Comparison of ENCODE assay signal across 8 mouse cellular contexts in the genomic region with DNA sequence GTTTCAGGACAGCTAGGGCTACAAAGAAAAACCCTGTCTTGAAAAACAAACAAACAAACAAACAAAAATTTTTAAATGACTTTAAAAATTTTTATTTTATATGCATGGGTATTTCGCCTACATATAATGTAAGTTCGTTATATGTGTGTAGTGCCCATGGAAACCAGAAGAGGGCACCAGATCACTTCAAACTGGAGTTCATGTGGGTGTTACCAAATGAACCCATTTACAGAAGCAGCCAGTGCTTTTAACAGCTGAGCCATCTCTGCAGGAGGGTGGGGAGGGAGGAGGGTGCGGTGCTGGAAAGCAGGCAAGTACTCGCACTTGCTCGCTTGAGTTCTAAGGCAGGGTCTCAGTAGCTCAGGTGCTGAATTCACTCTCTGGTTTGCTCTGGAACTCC. TPM values are rescaled to one million over a fixed set of nuclear protein-coding genes. Genes with fewer than 3 reads are reported as not detected.
DNase-seq lines count a peak whose midpoint lies in the region; ATAC-seq and TF ChIP-seq lines count a peak whose summit lies in the region.
"Had no signal": no experiment of that assay in that cellular context is flagged by ENCODE, and none has a peak within 500 bp of the region (broad histone marks: within the 10 kb centered on the region; RNA-seq: fewer than 3 reads in every experiment).

No protein-coding gene starts in this region.

- no peak overlapping the region for H3K9ac ChIP-seq in kidney, embryonic 14.5 days (ENCODE audit: low read depth, low read length)
- H3K9ac ChIP-seq: liver, embryonic 15.5 days had no signal

- H3K4me3 ChIP-seq in kidney, embryonic 14.5 days (ENCODE audit: low read length), result no peak overlapping the region
- no peak overlapping the region for H3K4me3 ChIP-seq in G1E (ENCODE audit: low read depth, low read length)
- H3K4me3 ChIP-seq: liver, embryonic 15.5 days had no signal

- H3K4me1 ChIP-seq in kidney, embryonic 14.5 days (ENCODE audit: control insufficient read depth, insufficient read depth, low read length), result no peaks in the 10 kb centered on the region
- H3K4me1 ChIP-seq in G1E (ENCODE audit: insufficient read depth, low read depth, low read length), result 0 out of 2 replicates have a peak, but pooled peaks cover 2% of the 10 kb centered on the region
- H3K4me1 ChIP-seq: liver, embryonic 15.5 days had no signal

- WGBS in kidney, embryonic 14.5 days, result 77% methylated on average over 5 of the region's 5 CpGs

- ATAC-seq in kidney, embryonic 14.5 days (ENCODE audit: low FRiP score, low TSS enrichment), result no peak
- no peak for ATAC-seq in G1E (ENCODE audit: extremely low read depth, insufficient number of reproducible peaks, low FRiP score, poor library complexity, severe bottlenecking)
- peak; percentile 62 for ATAC-seq in granulocyte monocyte progenitor cell, adult 5-6 weeks (replicated peaks; ENCODE audit: poor library complexity, severe bottlenecking)
- peak; percentile 52; the same call in 1 of the 2 replicates for ATAC-seq in monocyte, adult 5-6 weeks (replicated peaks; ENCODE audit: insufficient number of reproducible peaks, low FRiP score, low TSS enrichment, poor library complexity, severe bottlenecking)

- no peaks in the 10 kb centered on the region for H3K9me3 ChIP-seq in kidney, embryonic 14.5 days (ENCODE audit: control insufficient read depth, low read length)
- no peaks in the 10 kb centered on the region for H3K9me3 ChIP-seq in G1E (replicated peaks)
- H3K9me3 ChIP-seq: liver, embryonic 15.5 days had no signal

- no peak overlapping the region for H3K4me2 ChIP-seq in kidney, embryonic 14.5 days (replicated peaks; ENCODE audit: low read depth, low read length)
- H3K4me2 ChIP-seq: liver, embryonic 15.5 days had no signal

- peak; percentile 32 for TF ChIP-seq CTCF in G1E (IDR thresholded peaks at IDR 0.05; ENCODE audit: low read depth, low read length)

- no peak overlapping the region for H3K27ac ChIP-seq in kidney, embryonic 14.5 days (ENCODE audit: low read depth, low read length)
- H3K27ac ChIP-seq: liver, embryonic 15.5 days had no signal

- DNase-seq in kidney, adult 9 months, result peak; percentile 67
- peak; percentile 43 to 65 for DNase-seq in CD8-positive naive resting alpha-beta T cell, adult 2 months (ENCODE audit: low read depth in 2 of 2, low spot score in 2 of 2)
- DNase-seq in G1E (ENCODE audit: low spot score), result peak; percentile 34
- DNase-seq in urinary bladder, postnatal 4 days (ENCODE audit: low spot score in 2 of 2), result no peak

- no peaks in the 10 kb centered on the region for H3K27me3 ChIP-seq in kidney, embryonic 14.5 days (ENCODE audit: control insufficient read depth, insufficient read depth, low read length)
- H3K27me3 ChIP-seq in G1E (ENCODE audit: insufficient read depth, low read length), result no peaks in the 10 kb centered on the region
- H3K27me3 ChIP-seq: liver, embryonic 15.5 days had no signal

- H3K36me3 ChIP-seq in kidney, embryonic 14.5 days (ENCODE audit: control insufficient read depth, insufficient read depth, low read length), result peaks cover 31% of the 10 kb centered on the region
- H3K36me3 ChIP-seq in G1E (replicated peaks), result peaks cover 79% of the 10 kb centered on the region

RNA-seq across cellular contexts. Expression of a gene that starts 21.9 kb away (rescaled TPM):
- 249 and 308 TPM in 2 replicates for polyA plus RNA-seq in kidney, embryonic 14.5 days (2014; fragmentation: Nextera tagmentation; extraction: Ambion mirVana)
- 4,306 and 4,312 TPM in 2 replicates for total RNA-seq in G1E (2014; fragmentation: Nextera tagmentation)
- 1,968 and 2,280 TPM in 2 replicates for total RNA-seq in G1E (2017)
- polyA plus RNA-seq in G1E (2012), result 2,853 and 2,936 TPM in 2 replicates
- total RNA-seq in granulocyte monocyte progenitor cell, adult 5-6 weeks (2014; fragmentation: Nextera tagmentation), result 3,079 and 3,298 TPM in 2 replicates
- total RNA-seq in granulocyte monocyte progenitor cell, adult 5-6 weeks (2017), result 2,139 and 2,991 TPM in 2 replicates
- 941 to 1,144 TPM (median 1,080 TPM) in 3 replicates for total RNA-seq in monocyte, adult 5-6 weeks (2017)

RNA-seq across cellular contexts. Expression of a gene that starts 22.0 kb away (rescaled TPM):
- polyA plus RNA-seq in kidney, embryonic 14.5 days (2014; fragmentation: Nextera tagmentation; extraction: Ambion mirVana), result 5.8 and 8.8 TPM in 2 replicates
- total RNA-seq in G1E (2014; fragmentation: Nextera tagmentation) (10.4 and 12.8 TPM in 2 replicates), G1E (2017) (5.0 and 8.5 TPM in 2 replicates)
- polyA plus RNA-seq in G1E (2012), result 9.5 and 10.8 TPM in 2 replicates
- total RNA-seq in granulocyte monocyte progenitor cell, adult 5-6 weeks (2014; fragmentation: Nextera tagmentation), result 9.6 and 14.7 TPM in 2 replicates
- total RNA-seq in granulocyte monocyte progenitor cell, adult 5-6 weeks (2017), result 2.8 and 3.2 TPM in 2 replicates
- 5.4 to 13.6 TPM (median 6.6 TPM) in 3 replicates for total RNA-seq in monocyte, adult 5-6 weeks (2017)

RNA-seq across cellular contexts. Expression of a gene that starts 42.5 kb away (rescaled TPM):
- 19.0 and 21.1 TPM in 2 replicates for polyA plus RNA-seq in kidney, embryonic 14.5 days (2014; fragmentation: Nextera tagmentation; extraction: Ambion mirVana)
- 8.2 and 10.0 TPM in 2 replicates for total RNA-seq in G1E (2014; fragmentation: Nextera tagmentation)
- total RNA-seq in G1E (2017), result 3.7 and 4.4 TPM in 2 replicates
- polyA plus RNA-seq in G1E (2012), result 41.2 and 77.2 TPM in 2 replicates
- total RNA-seq in granulocyte monocyte progenitor cell, adult 5-6 weeks (2014; fragmentation: Nextera tagmentation), result 4.0 and 4.8 TPM in 2 replicates
- total RNA-seq in granulocyte monocyte progenitor cell, adult 5-6 weeks (2017), result 3.7 and 5.8 TPM in 2 replicates
- total RNA-seq in monocyte, adult 5-6 weeks (2017), result 1.1 to 4.2 TPM (median 1.4 TPM) in 3 replicates

Comparison
In these comparisons a context has a peak if more than half of its experiments do, and no peak if none do; other contexts are left out.
1. DNase-seq: peak in kidney, adult 9 months (single experiment), CD8-positive naive resting alpha-beta T cell, adult 2 months (2 of 2) and G1E (single experiment); none in urinary bladder, postnatal 4 days (0 of 2).
2. ATAC-seq: peak in granulocyte monocyte progenitor cell, adult 5-6 weeks (single experiment) and monocyte, adult 5-6 weeks (single experiment); none in kidney, embryonic 14.5 days (single experiment) and G1E (single experiment).